Mouse (Mus musculus) kidney, embryonic 15.5 days (tissue): ENCODE data around the gene Lhx3. TPM values are rescaled to one million over a fixed set of nuclear protein-coding genes. Genes with fewer than 3 reads are reported as not detected.

Experiments used
- ATAC-seq: fragments of 200-750 bp; cut with Nextera tagmentation; replicated peaks from 2 replicates; pipeline ENCODE4 v1.8.0; 2017; ENCODE audit warnings: moderate TSS enrichment; ENCODE audit not compliant: low FRiP score
- H3K27ac ChIP-seq: fragments of 300-500 bp; sonication (generic); 2 replicates; pipeline ENCODE4 v1.5.1; 2015; ENCODE audit warnings: mild to moderate bottlenecking, inconsistent platforms
- H3K27me3 ChIP-seq: fragments of 300-500 bp; sonication (generic); 2 replicates; pipeline ENCODE4 v1.6.1; 2015; ENCODE audit warnings: inconsistent platforms
- H3K36me3 ChIP-seq: fragments of 300-500 bp; sonication (generic); 2 replicates; pipeline ENCODE4 v1.6.1; 2015; ENCODE audit warnings: inconsistent platforms
- H3K4me1 ChIP-seq: fragments of 300-500 bp; sonication (generic); 2 replicates; pipeline ENCODE4 v1.6.1; 2015; ENCODE audit warnings: inconsistent platforms
- H3K4me2 ChIP-seq: fragments of 300-500 bp; sonication (generic); 2 replicates; pipeline ENCODE4 v1.6.1; 2015; ENCODE audit warnings: moderate library complexity, mild to moderate bottlenecking, inconsistent platforms
- H3K4me3 ChIP-seq: fragments of 300-500 bp; sonication (generic); replicated peaks from 2 replicates; pipeline ENCODE4 v1.5.1; 2015; ENCODE audit warnings: mild to moderate bottlenecking, inconsistent platforms
- H3K9ac ChIP-seq: fragments of 300-500 bp; sonication (generic); 2 replicates; pipeline ENCODE4 v1.6.1; 2015; ENCODE audit warnings: mild to moderate bottlenecking, inconsistent platforms
- H3K9me3 ChIP-seq: fragments of 300-500 bp; sonication (generic); replicated peaks from 2 replicates; pipeline ENCODE4 v1.6.1; 2016; ENCODE audit warnings: inconsistent platforms
- WGBS: fragments of 180-500 bp; shearing (Covaris S2); methylation state at CpG from one replicate; pipeline ENCODE4 v1.1.7; 2015; ENCODE audit warnings: mixed read lengths; 5-methylcytosine and 5-hydroxymethylcytosine counted together
- polyA plus RNA-seq: library from polyadenylated mRNA; unstranded; fragments of >200 nt; fragmentation: Nextera tagmentation; extraction: Ambion mirVana; gene quantifications from 2 replicates; pipeline ENCODE4 v1.2.1, GENCODE M21; 2015

The Lhx3 gene
- polyA plus RNA-seq, 1 experiment from 2014 or later: not detected

DNA sequence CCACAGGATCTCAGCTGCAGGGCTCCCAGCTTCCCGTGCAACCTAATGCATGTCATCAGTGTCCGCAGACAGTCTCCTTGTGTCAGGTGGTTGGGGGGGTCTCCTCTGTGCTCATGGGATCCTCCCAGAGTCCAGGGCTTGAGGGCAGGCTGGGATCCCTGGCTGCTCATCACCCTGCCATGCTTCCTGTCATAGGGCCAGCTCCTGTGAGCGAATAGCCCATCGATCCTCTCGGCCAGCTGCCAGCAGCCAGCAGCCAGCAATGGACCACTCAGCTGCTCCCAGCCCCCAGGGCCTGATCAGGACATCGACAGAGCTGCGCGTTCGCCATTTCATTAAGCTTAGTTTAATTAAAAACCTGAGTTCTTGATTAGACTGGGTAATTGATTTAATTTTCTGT is 50.0 kb downstream of the Lhx3 start:
- H3K27ac ChIP-seq: no peak overlapping the region
- no peak overlapping the region for H3K4me2 ChIP-seq
- no peaks in the 10 kb centered on the region for H3K4me1 ChIP-seq
- H3K9me3 ChIP-seq: no peaks in the 10 kb centered on the region
- H3K4me3 ChIP-seq: no peak overlapping the region
- WGBS: 87% methylated on average over 9 of the region's 9 CpGs
- no peaks in the 10 kb centered on the region for H3K27me3 ChIP-seq
- no peaks in the 10 kb centered on the region for H3K36me3 ChIP-seq
- no peak for ATAC-seq
- H3K9ac ChIP-seq: no peak overlapping the region

DNA sequence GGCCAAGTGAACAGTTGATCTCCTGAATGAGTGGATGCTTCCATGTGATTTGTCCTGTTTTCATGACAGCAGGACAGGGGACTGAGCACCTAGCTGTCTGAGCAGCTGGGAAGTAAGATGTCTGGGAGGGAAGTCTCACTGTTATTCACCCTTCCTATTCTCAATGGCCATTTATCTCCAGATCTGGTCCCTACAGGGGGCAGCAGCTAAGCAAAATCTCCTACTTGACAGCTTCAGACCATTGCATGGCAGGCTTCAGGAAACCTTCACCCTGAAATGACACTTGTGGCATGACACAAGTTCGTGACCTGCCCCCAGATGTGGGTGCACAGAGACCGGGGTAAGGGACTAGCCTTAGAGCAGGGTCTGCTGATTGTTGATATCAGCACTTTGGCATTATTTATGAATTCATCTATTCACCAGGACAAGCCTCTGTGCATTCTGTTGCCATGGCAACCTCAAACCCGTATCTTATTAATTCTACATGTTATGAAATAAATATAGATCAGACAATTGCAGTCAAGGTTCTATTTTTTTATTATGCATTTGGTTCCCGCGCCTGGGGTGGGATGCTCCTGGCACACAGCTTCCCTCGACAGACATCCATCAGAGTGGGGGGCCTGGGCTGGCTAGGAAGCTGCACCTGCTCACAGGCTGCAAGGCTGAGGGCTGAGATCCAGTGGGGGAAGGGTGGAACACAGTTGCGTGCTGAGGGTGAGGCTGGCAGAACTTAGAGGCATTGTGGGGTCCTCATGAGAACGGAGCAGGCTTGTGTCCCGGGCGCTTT is 51.7 kb downstream of the Lhx3 start:
- Histone ChIP-seq H3K36me3 (no peaks in the 10 kb centered on the region), H3K9me3 (no peaks in the 10 kb centered on the region), H3K27ac (no peak overlapping the region), H3K27me3 (no peaks in the 10 kb centered on the region), H3K4me1 (no peaks in the 10 kb centered on the region), H3K9ac (no peak overlapping the region), H3K4me3 (no peak overlapping the region), H3K4me2 (no peak overlapping the region)
- 76% methylated on average over 10 of the region's 10 CpGs for WGBS
- no peak for ATAC-seq

GRCm38 (mm10) chr2:26155737-26156136 is 52.4 kb downstream of the Lhx3 start:
- no peak for ATAC-seq
- H3K36me3 ChIP-seq: no peaks in the 10 kb centered on the region
- no peak overlapping the region for H3K4me2 ChIP-seq
- 67% methylated on average over 3 of the region's 3 CpGs for WGBS
- H3K9me3 ChIP-seq: no peaks in the 10 kb centered on the region
- H3K27me3 ChIP-seq: no peaks in the 10 kb centered on the region
- no peak overlapping the region for H3K27ac ChIP-seq
- H3K9ac ChIP-seq: no peak overlapping the region
- H3K4me3 ChIP-seq: no peak overlapping the region
- H3K4me1 ChIP-seq: no peaks in the 10 kb centered on the region

- H3K4me3 ChIP-seq: no peak overlapping the region
- no peak overlapping the region for H3K4me2 ChIP-seq
- no peaks in the 10 kb centered on the region for H3K9me3 ChIP-seq
- H3K27ac ChIP-seq: no peak overlapping the region
- ATAC-seq: no peak
- H3K27me3 ChIP-seq: no peaks in the 10 kb centered on the region
- no peaks in the 10 kb centered on the region for H3K36me3 ChIP-seq
- WGBS: 67% methylated on average over 5 of the region's 5 CpGs
- H3K4me1 ChIP-seq: no peaks in the 10 kb centered on the region
- no peak overlapping the region for H3K9ac ChIP-seq
Measured at GRCm38 (mm10) chr2:26154586-26154985, 53.5 kb downstream of the Lhx3 start.

DNA sequence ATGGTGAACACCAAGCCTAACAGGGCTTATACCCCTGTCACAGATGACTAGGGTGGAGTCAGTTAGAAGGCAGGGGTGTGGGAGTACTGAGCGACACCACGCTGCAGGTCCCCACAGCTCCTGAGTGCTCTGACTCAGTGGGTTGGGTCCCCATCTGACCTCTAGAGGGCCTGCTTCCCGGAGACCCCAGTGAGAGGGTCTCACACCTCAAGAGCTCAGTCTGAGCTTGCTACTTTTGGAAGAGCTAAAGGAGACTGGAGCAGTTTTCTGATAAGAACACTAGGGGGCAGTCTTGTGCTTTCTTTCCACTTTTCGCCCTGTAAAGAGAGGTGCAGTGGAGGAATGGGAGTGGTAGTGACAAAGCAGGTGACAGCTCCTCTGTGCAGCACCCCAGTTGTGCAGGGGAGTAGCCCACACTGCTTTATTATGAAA is 54.2 kb downstream of the Lhx3 start:
- no peak overlapping the region for H3K4me2 ChIP-seq
- H3K36me3 ChIP-seq: no peaks in the 10 kb centered on the region
- no peaks in the 10 kb centered on the region for H3K27me3 ChIP-seq
- no peak overlapping the region for H3K27ac ChIP-seq
- H3K4me1 ChIP-seq: no peaks in the 10 kb centered on the region
- H3K4me3 ChIP-seq: no peak overlapping the region
- WGBS: 4% methylated on average over 4 of the region's 4 CpGs
- 0 out of 2 replicates have a peak, but pooled peaks have one; percentile 36 for ATAC-seq
- H3K9ac ChIP-seq: no peak overlapping the region
- H3K9me3 ChIP-seq: no peaks in the 10 kb centered on the region

DNA sequence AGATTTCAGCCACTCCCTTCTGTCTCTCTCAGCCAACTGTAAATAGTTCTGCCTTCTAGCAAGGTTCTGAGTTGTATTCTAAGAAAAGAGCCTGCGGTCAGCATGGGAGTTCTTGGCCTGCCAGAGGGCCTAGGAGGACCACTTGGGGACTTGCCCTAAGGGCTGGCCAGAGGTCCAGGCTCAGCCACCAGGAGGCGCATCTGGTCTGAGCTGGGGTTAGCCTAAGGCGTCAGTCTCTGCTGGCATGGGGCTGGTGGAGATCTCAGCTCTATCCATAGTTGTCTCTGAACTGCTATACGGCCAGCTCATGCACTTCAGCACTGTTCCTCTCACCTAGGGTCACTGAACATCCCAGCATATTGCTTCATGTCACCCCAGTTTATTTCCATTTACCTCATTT is 54.8 kb downstream of the Lhx3 start:
- Histone ChIP-seq H3K4me2 (no peak overlapping the region), H3K4me3 (no peak overlapping the region), H3K27ac (no peak overlapping the region), H3K9me3 (no peaks in the 10 kb centered on the region), H3K27me3 (no peaks in the 10 kb centered on the region), H3K36me3 (no peaks in the 10 kb centered on the region), H3K9ac (no peak overlapping the region), H3K4me1 (no peaks in the 10 kb centered on the region)
- WGBS: 31% methylated on average over 4 of the region's 4 CpGs
- ATAC-seq: no peak

Other genes starting within 250 kb of the Lhx3 start
- 18.6 and 18.9 TPM in 2 replicates for gene Camsap1, start 225.0 kb downstream of the Lhx3 start, polyA plus RNA-seq
- 89.8 and 94.5 TPM in 2 replicates for gene Ubac1, start 186.5 kb downstream of the Lhx3 start, polyA plus RNA-seq
- 8.7 and 10.5 TPM in 2 replicates for gene Nacc2, start 85.1 kb downstream of the Lhx3 start, polyA plus RNA-seq
- gene Qsox2, start 29.2 kb upstream of the Lhx3 start, polyA plus RNA-seq: 17.5 and 19.6 TPM in 2 replicates
- gene Ccdc187, start 86.3 kb upstream of the Lhx3 start, polyA plus RNA-seq: 0.04 TPM in 1 of 2 replicates, not detected in the other
- 39.6 and 44.4 TPM in 2 replicates for gene Gpsm1, start 107.2 kb upstream of the Lhx3 start, polyA plus RNA-seq
- 29.8 and 31.9 TPM in 2 replicates for gene Dnlz, start 143.8 kb upstream of the Lhx3 start, polyA plus RNA-seq
- gene Card9, start 152.6 kb upstream of the Lhx3 start, polyA plus RNA-seq: 1.1 and 1.7 TPM in 2 replicates
- gene Snapc4, start 172.4 kb upstream of the Lhx3 start, polyA plus RNA-seq: 27.9 and 31.3 TPM in 2 replicates
- gene Entr1, start 181.0 kb upstream of the Lhx3 start, polyA plus RNA-seq: 110 and 115 TPM in 2 replicates
- gene Pmpca, start 181.1 kb upstream of the Lhx3 start, polyA plus RNA-seq: 113 TPM in 2 replicates
- 22.4 and 25.8 TPM in 2 replicates for gene Inpp5e, start 200.9 kb upstream of the Lhx3 start, polyA plus RNA-seq
- gene Sec16a, start 236.9 kb upstream of the Lhx3 start, polyA plus RNA-seq: 25.3 and 26.0 TPM in 2 replicates